Mouse (Mus musculus) megakaryocyte-erythroid progenitor cell, adult 5-6 weeks (primary cell): Measurements from ENCODE around the gene Rbfox2. TPM values are rescaled to one million over a fixed set of nuclear protein-coding genes. Genes with fewer than 3 reads are reported as not detected.
"Not testable (repeated sequence)": the region's sequence is repeated elsewhere in the genome, so short reads cannot be mapped to it uniquely, and the experiment has no call there.

Experiments used
- ATAC-seq: replicated peaks from 2 replicates; pipeline ENCODE4 v1.8.0; 2016; ENCODE audit warnings: mild to moderate bottlenecking, inconsistent platforms; ENCODE audit not compliant: severe bottlenecking, poor library complexity, low FRiP score, low TSS enrichment
- total RNA-seq, 2 experiments: library from RNA; stranded (forward) in 1 of 2; stranded (reverse) in 1 of 2; fragments of 200-1000, 215-1000 nt in 1 of 2; fragments of >200 nt in 1 of 2; fragmentation: Nextera tagmentation in 1 of 2; gene quantifications; 2 replicates each; pipeline ENCODE4 v1.2.3; 2014 to 2017

Gene Rbfox2
- total RNA-seq, 2 experiments from 2014 or later, result 0.28 to 0.37 TPM

DNA sequence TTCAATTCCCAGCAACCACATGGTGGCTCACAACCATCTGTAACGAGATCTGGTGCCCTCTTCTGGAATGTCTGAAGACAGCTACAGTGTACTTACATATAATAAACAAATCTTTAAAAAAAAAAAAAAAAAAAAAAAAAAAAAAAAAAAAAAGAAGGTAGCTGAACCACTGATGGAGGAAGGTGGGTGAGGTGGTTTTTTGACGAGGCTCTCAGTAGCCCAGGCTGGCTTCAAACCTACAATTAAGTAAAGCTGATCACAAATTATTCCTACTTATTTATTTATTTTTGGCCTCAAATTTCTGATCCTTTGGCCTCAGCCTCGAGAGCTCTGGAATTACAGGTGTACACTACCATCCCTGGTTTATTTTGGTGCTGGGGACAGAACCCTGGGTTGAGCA is 28.4 kb upstream of the Rbfox2 start:
- ATAC-seq, result not testable (repeated sequence)

DNA sequence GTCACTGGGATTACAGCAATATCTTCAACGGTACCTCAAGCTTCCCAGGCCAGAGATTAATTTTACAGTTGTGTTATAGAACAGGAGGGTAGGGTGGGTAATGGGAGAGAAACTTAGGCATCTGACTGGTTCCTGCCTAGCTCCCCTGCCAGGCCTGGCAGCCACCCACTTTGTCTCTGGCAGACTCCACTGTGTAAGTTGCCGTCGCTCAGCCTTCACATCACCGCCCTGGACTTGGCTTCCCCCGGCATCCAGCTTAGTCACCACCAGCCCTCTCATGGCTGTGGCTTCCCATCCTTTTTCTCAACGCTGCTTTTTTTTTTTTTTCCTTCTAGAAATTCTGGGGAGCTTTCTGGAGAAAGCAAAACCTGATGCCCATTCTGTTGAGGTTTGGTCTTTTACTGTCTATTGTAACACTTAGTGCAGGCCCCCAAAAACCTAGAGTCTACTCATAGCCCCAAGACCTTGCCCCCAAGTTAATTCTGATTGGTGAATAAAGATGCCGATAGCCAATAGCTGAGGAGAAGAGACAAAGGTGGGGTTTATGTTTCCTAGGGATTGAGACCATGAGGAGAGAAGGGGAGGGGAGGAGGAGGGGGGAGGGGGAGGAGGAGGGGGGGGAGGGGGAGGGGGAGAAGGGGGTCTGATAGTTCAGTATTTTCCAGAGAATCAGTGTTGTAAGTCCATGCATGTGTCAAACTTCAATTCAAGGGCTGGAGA is 25.6 kb upstream of the Rbfox2 start:
- no peak for ATAC-seq

DNA sequence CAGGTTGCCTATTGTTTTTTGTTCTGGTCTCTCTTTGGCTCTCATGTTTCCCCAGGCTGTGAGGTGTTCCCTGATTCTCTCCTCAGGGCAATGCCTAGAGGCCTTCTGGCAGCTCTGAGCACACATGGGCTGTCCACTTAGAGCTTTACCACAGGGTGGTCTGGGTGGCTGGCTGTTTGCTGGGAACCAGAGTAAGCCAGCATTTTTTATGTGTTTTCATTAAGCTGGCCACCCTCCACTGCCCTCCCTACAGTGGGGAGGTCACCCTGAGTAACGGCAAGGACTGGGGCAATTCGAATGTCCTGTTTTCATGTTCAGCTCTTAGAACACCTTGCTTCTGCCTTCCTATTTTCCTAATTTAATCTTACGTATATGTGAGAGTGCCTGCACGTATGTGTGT is 24.6 kb upstream of the Rbfox2 start:
- ATAC-seq, result no peak

DNA sequence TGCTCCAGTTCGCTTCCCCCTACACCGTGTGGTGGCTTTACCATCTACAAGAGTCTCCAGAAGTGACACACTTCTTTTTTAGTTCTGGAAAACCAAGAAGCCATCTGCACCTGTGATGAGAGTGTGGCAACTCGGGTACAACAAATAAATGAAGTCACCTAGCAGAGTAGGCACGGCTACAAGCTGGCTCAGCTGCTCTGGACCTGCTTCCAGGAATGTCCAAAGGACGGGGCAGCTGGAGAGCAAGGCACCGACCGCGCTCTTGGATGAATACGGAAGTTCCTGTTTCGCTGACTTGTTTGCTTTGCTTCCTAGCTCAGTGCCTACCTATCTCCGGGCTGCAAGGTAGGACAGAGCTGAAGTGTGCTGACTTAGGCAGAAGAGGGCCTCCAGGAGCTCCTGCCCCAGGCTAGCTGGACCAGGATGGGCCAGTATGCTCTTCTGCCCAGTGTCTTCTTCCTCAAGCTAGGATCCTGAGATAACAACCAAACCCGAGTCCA is 22.9 kb upstream of the Rbfox2 start:
- ATAC-seq, result no peak

DNA sequence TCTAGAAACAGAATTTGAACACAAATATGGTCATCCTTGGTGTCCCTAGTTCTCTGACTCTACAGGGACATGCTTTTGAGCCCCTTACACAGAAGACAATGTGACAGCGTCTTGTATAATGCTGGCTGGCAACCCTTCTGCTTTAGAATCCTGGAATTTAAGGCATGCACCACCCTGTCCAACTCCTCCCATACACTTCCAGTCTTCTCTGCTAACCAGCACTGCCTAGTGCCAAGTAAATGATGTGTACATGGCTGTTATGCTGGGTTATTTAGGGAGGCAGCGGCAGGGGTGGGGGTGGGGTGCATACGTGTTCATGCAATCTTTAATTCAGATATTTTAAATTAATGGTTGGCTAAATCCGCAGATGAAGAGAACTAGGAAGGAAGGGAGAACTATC is 19.6 kb upstream of the Rbfox2 start:
- ATAC-seq, result no peak

DNA sequence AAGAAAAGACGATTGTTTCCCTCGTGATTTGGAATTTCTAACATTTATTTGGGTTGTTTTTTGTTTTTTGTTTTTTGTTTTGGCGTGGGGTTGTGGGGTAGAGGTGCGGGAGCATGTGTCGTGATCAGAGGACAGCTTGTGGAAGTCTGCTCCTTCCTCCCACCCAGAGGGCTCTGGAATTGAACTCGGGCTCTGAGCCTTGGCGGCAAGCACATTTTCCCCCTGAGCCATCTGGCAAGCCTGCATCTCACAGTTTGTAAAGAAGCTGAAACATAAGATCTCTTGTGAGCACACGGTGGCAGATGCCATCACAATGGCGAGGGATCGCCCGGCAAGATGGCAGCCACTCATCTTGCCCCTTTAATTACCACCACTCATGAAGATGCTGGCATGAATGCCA is 17.6 kb upstream of the Rbfox2 start:
- ATAC-seq, result no peak

DNA sequence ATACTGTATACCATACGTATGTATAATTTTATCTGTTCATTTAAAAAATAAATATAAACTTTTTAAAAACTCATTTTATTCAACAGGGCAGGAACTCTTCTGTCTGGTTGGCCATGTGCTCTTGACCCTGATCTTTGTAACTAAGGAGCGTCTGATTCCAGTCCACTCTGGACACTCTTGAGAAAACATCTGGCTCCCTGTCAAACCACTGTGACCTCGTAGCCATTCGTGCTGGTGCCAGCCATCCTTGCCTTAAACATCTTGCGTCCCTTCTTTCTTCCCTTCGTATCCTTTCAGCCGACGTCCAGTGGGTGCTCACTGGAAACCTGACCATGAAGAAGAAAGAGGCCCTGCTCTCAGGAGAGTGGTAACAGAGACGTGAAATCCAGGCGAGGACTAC is 16.4 kb upstream of the Rbfox2 start:
- ATAC-seq, result no peak

DNA sequence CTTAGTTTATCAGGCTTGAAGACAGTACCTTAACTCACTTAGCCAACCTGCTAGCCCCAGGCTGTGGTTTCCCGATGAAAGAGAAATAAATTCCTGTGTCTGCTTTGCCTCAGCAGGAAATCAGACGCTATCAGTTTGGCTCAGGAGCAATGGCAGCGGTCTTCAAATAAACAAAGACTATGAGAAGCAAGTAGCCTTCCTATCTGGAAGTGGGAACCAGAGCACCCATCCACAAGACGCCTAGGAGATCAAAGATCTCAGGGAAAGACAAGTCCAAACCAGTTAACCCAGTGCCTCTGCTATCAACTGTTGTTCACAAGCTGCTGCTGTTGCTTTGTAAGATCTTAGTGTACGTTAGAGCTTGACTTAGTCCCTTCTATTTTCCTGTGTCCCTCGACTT is 6.9 kb upstream of the Rbfox2 start:
- ATAC-seq, result no peak

DNA sequence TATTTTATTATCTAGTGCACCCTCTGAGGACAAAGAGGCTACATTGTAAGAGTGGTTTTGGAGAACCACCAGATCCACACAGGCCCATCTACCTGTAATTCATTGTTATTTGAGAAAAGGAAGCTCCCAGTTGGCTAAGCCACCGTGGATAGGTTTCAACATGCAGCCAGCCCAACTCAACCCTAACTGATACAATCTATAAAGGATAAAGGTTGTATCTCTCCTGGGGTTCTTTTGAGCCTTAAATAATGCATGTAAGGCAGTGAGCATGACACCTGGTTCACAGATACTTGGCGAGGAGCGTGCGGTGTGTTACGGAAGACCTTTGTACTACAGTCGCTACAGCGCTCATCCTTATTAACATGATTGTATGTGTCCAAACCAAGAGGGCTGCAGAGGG is 6.0 kb upstream of the Rbfox2 start:
- ATAC-seq, result no peak

DNA sequence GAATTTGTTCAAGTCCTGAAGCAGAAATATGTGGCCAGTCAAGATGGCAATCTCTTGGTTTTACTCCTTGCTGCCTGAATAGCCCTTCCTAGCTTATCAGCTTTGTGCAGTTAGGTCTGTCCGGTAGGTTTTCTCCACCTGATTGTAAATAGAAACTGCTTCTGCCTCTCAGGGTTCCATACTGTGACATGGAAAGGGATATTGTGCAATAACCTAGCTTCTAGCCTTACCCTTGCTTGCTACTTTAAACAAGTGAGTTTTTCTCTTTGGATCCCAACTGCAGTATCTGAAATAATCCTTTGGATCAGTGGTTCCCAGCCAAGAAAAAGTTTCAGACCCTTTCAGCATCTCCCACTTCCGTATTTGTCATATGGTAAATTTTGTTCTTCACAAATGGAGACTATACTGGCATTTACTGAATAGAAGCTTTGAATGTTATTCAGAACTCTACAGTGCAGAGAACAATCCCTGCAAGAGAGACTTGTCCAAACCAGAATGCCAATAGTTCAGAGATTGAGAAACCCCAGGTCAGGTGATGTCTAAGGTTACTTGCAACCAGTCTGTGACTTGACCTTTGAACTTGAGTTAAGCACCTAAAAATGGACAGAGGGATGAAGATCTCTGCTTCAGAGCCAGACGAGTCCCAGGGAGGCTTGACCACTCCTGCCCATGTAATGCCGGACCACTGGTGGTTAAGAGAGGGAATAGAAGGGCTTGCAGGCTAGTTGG is 1.1 kb upstream of the Rbfox2 start:
- no peak for ATAC-seq

DNA sequence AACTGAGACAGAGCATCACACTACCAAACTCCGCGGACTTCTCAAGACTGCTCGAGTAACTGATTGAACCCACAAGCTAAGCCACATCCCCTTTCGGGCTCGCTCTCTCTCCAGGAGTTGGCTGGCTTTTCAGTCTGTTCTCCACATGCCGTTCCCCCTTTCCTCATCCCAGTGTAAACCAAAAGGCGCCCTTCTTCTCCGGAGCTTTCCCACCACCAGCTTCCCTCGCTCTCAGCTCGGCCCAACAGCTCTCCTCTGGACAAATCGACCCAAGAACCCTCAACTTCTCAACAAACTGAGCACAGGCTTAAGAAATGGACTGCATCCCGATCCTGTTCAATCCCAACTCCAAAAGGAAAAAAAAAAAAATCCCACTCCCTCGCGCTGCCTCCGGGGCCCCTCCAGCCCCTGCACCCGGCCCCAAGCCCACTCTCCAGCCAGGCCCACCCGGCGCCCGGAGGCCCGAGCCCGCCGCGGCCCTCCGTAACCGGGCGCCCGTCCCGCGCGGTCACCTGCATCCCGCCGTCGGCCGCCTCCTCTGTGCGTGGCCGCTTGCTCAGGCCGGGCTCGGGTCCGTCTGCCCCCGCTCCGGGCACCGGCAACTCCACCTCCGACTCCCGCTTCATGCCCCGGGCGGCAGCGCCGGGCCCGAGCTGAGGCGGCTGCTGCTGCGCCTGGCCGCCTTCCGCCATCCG is 805 bp downstream of the Rbfox2 start:
- ATAC-seq, result no peak

DNA sequence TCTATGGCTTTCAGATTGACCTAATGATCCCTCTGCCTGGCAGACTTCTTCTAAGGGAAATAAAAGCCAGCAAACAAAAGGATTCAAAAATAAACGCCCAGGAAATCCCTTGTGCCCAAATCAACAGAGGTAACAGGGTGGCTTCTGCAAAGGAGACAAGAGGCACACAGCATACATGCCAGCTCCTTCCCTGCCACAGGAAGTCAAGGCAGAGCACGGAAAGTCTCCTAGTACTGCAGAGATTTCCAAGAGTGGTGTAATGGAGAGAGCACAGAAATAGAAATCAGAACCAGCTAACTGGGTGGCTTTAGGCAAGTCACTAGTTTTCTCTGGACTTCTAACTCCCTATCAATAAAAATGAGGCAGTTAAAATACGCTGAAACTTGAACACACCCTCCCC is 1.8 kb downstream of the Rbfox2 start:
- no peak for ATAC-seq

DNA sequence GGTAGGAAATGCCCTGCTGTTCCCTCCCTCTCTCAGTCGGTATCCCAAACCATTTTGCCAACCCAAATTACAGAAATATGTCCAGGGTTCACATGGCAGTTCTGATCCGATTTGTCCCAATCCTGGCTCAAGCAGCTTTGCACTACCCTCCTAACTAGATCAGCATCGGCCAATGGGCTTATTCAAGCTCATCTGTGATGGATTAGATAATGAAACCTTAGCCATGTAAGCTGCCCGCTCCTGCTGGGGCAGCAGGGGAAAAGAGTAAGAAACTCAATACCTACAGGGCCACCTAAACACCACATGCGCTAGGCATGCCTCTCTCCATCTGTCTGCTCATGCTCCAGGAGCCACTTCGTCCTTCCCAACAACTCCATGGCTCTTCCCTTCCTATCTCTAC is 5.7 kb downstream of the Rbfox2 start:
- ATAC-seq, result no peak

DNA sequence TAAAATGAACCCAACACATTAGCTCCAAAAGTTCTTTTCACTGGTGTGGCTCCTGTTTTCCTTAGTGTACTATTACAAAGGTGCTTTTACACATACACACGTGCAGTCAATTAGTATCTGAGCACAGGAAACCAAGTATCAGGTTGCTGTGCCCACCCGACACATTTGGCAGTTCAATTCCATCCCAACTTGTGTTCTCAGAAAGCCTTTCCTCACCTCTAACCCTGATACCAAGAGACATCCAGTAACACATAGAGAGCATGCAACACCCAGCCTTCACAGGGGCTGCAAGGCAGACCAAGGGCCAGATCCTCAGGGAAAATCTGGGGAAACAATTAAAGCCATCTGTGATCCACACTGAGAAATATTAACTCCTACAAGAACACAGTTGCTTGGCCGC is 8.2 kb downstream of the Rbfox2 start:
- ATAC-seq, result no peak

DNA sequence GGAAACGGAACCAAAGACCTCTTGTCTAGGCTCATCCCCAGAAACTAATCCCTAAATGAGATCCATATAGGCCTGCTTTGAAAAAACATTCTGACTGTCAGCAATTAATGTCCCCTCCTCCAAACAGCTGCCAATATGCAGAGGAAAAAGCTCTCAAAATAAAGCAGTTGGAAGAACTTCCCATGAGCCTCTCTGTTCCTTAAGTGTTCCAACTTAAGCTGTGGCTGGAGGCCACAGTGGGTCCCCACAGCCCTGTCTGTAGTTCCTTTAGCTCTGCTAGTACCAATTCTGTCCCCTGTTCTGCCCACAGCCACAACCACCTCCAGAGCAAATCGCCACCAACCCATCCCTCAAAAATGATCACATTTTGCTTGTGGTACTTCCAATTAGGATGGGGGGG is 10.2 kb downstream of the Rbfox2 start:
- ATAC-seq, result no peak

DNA sequence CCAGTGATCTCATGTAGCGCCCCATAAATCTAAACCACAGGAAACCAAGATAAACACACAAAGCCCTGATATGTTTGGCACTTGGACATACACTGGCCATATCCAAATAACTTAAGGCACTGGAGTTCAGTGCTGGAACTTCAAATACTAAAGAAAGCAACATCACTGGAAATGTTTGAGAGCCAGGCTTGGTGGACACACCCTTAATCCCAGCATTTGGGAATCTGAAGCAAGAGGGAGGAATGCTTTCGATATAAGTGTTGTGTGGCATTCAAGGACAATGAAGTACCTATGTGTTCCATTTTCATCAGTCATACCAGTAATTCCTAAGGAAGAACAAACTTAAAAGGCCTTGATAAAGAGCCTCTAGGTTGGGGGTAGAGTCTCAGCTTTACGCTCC is 13.3 kb downstream of the Rbfox2 start:
- no peak for ATAC-seq

DNA sequence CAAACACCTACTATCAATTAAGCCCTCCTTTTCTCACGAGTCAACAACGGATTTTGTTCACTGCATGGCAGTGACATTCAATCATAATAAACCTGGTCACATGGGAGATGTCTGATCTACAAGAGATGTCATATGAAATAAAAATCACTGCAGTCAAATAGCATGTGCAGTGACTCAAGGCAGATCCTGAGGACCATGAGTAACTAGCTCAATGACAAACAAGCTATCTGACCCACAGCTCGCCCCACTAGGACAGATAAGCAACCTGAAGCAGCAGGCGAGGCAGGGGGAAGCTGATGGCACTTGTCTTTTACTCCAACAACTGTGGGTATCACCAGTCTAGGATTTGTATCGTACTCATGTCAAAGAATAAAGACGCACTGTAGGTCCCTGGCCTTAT is 14.4 kb downstream of the Rbfox2 start:
- ATAC-seq, result no peak

DNA sequence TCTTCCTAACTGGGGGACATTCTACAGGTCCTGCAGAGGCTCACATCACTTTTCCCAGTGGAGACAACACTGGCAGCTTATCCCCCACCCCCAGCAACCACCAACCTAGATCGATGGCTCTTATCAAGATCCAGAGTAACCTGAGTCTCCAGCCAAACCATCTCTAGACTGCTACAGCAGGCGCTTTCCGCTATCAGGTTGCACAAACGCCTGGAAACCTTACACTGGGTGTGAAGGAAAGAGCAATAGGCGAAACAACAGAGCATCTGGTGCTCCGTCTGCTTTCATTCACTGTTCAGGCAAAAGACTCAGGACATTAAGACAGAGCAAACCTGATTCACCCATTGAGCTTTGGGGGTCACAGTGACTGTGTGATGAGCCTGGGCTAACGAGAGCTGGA is 15.3 kb downstream of the Rbfox2 start:
- ATAC-seq, result no peak

DNA sequence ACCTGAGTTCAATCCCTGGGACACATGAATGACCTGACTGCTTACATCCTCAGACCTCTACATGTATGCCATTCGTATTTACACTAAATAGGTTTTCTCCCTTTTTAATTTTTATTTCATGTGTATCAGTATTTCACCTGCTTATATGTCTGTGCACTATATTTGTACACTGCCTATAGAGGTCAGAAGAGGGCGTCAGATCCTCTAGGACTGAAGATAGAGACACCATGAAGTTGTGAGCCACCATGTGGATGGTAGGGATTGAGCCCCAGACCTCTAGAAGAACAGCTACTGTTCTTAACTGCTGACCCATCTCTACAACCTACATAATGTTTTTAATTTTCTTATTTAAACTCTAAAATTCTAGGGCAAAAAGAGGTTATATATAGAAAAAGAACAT is 16.5 kb downstream of the Rbfox2 start:
- no peak for ATAC-seq

DNA sequence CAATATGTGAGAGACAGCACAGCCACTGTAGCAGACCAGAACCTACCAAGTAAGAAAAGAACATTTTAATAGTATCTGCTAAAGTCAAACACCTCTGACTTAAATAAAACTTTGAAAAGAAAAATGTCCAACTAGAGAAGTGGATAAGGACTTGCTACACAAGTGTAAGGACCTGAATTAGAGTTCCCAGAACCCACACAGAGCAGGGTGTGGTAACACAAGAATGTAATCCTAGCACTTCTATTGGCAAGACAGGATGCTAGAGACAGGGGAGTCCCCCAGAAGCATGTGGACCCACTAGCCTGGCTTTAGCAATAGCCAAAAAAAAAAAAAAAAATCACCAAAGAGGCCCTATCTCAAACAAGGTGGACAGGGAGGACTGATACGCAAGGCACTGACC is 26.7 kb downstream of the Rbfox2 start:
- no peak for ATAC-seq

DNA sequence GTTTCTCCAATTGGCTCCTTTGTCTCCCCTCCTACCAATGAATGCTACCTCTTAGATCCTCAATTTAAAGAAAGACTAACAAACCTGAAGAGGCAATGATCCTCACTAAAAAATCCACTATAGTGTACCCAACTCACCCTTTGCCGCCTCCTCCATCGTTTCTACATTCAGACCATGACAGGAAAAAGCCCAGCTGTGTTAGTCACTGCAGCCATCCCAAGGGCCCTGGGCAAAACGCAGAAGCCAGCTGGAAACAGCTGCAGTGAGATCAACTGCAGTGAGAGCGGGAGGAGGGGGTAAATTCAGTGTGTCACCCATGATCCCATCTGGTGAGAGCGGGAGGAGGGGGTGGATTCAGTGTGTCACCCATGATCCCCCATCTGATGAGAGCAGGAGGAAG is 28.0 kb downstream of the Rbfox2 start:
- ATAC-seq, result no peak
